Mouse (Mus musculus): ENCODE results near the gene Pop5.

Gene Pop5

DNA sequence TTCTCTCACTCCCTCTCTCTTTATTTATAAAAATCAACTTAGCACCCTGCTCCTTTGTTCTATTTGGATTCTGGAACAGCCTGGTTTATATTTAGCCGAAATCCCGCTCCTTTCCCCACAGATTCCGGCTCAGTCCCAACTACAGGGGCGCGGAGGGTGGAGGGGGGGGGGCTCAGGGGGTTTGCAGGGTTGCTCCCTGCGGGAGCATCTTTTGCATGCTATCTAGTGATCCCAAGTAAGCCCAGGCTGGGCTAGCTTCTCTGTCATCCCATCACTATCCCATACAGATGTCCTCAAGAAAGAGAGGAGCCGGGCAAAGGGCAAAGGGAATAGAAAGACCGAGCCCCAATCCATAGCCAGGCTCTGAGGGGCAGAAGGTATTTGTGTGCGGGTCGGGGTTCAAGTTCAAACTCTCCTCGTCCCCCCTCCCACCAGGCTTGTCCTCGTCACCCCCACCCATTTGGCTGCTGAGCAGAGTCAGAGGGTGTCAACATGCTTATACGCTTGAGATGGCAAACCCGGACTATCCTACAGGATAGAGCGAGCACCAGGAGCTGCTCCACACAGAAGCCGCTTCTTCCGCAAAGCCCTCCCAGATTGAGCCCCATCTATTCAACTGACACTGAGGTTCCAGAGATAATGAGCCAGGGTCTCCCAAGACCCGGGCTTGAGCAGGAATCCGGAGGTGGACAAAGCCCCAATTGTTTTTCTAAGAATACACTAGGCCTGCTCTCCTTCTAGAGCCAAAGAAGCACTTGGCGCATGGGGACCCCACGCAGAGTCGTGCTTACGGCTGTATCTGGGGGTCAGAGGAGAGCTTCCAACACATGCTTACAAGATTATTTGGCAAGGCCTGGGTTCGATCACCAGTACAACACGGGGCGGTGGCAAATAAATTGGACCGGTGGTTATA is 20.1 kb upstream of the Pop5 start:
- no peak for DNase-seq (ENCODE audit: low spot score)

- DNase-seq (ENCODE audit: low spot score) = no peak
Measured at GRCm38 (mm10) chr5:115217998-115218397, 17.6 kb upstream of the Pop5 start.

DNA sequence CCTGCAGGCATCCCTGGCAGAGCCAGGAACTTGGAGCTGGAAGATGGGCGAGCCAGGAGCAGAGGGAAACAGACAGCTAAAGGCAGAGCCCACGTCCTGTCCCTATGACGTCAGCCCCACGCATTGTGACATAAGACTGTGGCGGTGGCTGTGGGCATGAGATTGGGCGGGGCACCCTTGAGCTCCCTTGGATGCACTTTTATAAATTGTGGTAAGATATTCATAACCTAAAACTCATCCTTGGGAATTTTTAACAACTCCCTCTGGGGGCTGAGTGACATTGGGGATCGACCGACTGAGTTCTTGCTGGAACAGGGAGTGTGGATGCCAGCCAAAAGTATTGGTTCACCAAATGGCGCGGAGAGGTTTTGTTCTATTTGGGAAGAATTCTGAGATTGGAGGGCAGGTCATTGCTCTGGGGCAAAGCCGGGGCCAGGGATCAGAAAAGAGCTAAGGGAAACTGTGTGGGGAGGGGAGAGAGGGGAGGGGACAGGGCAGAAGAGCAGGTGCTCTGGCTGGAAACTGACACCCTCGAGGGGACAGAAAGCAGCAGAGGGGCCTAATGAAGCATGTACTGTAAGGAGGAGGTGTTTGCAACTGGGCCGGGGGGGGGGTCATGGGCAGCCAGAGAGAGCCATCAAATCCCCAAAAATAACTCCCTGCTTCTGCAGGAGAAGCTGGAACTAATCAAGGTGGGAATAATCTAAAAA is 14.6 kb upstream of the Pop5 start:
- DNase-seq (ENCODE audit: low spot score) = no peak

- DNase-seq (ENCODE audit: low spot score) = no peak
Measured at GRCm38 (mm10) chr5:115222485-115222884, 13.2 kb upstream of the Pop5 start.

- no peak for DNase-seq (ENCODE audit: low spot score)
Measured at GRCm38 (mm10) chr5:115230830-115231551, 4.6 kb upstream of the Pop5 start.

GRCm38 (mm10) chr5:115231552-115232120 is 4.0 kb upstream of the Pop5 start:
- no peak for DNase-seq (ENCODE audit: low spot score)

- DNase-seq (ENCODE audit: low spot score) = no peak
Measured at GRCm38 (mm10) chr5:115232516-115232915, 3.1 kb upstream of the Pop5 start.

GRCm38 (mm10) chr5:115233031-115233780 is 2.4 kb upstream of the Pop5 start:
- DNase-seq (ENCODE audit: low spot score) = no peak

DNA sequence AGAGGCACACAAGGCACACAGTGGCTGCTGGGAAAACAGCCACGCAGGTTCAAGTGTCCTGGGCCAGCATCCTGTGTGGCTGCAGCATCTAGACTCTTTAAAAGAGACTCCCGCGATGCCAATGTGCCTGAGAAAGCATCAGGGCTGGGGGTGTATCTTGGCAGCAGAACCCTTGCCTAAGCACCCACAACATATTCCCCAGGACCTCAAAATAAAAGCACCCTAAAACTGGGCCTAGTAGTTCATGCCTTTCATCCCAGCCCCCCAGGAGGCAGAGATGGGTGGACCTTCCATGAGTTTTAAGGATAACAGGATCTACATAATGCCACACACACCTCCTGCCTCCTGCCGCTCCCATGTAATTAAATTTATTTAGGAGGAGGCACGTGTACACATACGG is 1.1 kb upstream of the Pop5 start:
- no peak for DNase-seq (ENCODE audit: low spot score)

DNA sequence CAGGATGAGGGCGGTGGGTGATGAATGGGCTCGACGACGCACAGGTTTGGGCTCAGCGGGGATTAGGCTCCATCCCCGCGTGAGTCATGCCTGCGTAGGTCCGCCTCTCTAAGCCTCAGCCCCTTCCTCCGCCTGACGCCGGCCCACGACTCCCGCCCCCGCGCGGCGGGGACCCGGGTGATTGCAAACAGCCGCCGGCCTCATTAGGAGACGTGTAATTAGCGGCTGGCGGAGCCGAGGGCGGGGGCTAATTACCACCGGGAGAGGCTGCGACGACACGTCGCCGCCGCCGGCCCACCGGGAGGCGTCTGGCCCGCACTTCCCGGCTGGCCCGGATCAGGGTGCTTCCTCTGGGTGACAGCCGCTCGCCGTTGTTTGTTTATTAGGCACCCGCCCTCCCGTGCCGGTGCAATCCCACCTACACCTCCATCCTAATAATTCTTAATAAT is 289 bp upstream of the Pop5 start:
- no peak for DNase-seq (ENCODE audit: low spot score)

DNA sequence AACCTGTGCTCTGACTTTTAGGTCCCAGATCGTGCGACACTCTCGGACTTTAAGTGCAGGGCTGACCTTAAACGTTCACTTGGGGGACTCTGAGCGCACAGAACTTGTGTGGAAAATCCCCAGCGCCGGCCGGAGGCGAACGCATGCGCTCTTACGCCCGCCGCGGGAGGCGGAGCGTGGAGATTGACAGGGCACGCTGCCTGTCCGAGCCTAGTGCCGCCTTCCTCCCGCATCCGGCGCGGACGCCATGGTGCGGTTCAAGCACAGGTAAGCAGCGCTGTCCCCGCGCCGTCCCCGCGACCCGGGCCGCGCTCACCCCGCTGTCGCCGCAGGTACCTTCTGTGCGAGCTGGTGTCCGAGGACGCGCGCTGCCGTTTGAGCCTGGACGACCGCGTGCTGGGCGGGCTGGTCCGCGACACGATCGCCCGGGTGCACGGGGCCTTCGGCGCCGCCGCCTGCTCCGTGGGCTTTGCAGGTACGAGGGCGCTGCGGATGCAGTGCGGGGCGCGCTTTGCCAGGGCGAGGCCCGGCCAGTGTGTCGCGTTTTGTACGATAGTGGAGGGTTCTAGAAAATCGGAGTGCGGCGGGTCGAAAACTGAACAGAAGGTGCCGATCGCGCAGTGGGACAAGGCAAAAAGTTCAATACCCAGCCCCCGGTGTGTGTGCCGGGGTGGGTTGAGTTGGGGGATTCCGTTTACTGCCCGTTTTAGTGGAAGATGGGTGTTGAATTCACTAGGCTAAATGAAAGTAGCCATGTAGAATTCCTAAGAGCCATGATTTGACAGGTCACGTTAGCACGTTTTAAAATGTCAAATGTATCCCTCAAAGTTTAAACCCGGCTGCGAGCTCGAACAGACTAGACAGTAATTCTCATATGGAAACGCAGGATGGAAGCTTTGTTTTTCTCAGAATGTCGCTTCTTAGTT is 2.4 kb downstream of the Pop5 start:
- peak; percentile 91 for DNase-seq (ENCODE audit: low spot score)

DNA sequence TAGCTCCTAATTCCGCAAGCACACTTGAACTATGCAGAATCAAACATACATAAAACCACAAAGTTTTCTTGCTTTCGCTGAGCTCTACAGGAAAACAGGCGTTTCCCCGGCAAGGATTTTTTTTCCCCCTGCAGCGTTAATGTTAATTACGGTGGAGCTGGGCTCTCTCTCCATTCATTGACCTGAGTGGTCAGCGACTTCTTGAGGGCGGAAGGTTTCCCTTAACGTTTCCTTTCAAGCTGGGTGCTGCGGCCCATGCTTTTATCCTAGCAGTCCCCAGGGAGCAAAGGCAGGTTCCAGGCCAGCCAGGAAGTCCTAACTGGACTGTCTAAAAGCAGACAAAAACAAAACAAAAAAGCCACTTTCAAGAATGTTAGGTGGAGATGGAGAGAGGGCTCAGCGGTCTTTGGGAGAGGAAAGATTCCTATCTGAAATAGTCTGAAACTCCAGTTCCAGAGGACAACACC is 3.1 kb downstream of the Pop5 start:
- DNase-seq (ENCODE audit: low spot score) = peak; percentile 46

DNA sequence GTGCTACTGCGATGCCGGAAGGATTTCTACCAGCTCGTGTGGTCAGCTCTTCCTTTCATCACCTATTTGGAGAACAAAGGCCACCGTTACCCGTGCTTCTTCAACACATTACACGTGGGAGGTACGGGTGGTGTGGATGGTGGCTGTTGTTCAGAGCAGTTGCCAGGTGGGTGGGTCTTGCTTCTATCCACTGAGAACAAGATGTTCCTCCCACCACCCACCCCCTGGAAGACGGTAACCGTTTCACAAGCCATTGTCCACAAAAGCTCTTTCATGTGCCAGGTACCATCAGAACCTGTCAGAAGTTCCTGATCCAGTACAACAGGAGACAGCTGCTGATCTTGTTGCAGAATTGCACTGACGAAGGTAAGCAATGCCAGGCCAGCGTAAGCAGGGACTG is 4.6 kb downstream of the Pop5 start:
- DNase-seq (ENCODE audit: low spot score) = no peak

DNA sequence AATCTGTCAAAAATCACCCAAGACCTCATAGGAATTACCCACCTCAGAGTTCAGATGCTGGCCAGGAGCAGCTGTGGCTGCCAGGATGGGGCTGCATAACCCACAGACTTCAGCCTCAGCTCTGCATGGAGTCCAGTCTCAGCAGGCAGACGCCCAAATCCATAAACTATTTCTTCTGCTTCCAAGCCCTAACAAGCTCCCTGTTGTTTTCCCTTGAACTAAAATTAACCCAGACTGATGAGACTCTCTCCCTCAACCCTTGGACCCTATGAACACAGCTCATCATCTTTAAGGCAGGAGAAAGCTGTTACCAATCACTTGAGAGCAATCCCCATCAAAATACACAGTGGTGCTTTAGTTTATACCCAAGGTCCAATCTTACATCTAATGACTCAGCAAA is 19.8 kb downstream of the Pop5 start:
- no peak for DNase-seq (ENCODE audit: low spot score)

- DNase-seq (ENCODE audit: low spot score) = no peak
Measured at GRCm38 (mm10) chr5:115256909-115257546, 21.4 kb downstream of the Pop5 start.

DNA sequence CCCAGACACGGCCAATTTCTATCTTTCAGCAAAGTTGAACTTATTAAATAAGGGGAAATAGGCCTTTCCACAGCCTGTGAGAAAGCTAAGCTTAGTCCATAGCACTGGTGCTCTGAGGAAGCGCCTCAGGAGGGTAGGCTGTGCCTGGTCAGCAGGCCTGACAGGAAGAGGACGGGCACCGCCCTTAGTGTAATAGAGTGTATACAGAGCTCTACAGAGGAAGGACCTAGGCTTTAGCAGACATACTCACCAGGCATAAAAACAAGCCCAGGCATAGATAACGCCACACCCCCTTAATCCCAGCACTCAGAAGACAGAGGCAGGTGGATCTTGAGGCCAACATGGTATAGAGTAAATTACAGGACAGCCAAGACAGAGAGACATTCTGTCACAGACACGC is 24.7 kb downstream of the Pop5 start:
- DNase-seq (ENCODE audit: low spot score) = no peak

DNA sequence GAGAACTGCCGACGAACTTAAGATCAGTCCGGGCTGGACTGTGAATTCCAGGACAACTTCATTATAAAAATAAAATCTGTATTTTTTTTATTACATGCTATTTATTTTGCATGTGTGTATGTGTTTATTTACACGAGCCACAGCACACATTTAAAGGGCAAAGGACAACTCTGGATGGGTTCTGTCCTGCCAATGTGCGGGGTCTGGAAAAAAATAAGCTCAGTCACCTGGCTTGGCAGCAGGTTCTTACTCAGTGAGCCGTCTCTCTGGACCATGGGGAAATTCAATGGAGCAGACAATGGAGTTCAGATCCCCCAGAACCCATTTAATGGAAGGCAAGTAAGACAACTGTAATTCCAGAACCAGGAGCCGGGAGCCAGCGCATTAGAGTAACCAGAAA is 25.5 kb downstream of the Pop5 start:
- DNase-seq (ENCODE audit: low spot score) = no peak

- no peak for DNase-seq (ENCODE audit: low spot score)
Measured at GRCm38 (mm10) chr5:115261880-115262279, 26.2 kb downstream of the Pop5 start.

DNA sequence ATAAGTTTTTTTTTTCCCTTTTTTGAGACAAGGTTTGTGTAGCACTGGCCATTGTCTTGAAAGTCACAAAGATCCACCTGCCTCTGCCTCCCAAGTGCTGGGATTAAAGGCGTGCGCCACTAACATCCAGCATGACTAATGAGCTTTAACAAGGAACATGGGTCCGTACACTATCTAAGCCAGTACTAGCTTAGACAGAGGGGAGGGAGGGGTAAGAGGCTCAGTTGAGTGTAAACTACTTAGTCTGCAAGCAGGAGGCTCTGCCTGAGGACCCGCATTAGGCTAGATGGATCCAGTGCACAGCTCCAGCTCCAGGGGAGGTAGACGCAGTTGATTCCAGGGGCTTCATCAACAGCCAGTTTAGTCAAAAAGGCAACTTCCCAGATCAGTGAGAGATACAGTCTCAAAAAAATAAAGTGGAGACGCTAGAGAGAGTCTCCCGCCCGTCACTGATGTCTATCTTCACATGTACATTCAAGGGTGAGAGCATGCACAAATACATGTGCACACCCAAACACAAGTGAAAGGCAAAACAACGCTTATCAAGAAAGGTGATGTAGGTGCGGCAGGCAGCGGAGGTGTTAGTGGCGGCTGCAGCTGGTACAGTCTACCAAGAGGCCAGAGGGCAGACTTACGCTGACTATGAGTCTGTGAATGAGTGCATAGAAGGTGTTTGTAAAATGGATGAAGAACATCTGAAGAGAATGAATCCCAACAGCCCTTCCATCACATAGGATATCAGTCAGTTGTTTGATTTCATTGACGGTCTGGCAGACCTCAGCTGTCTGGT is 27.1 kb downstream of the Pop5 start:
- DNase-seq (ENCODE audit: low spot score) = no peak
